Mouse (Mus musculus) spleen, adult 2 months (tissue): ENCODE results near the gene Csf2ra. TPM values are rescaled to one million over a fixed set of nuclear protein-coding genes. Genes with fewer than 3 reads are reported as not detected.

ENCODE experiments used
- DNase-seq, 2 experiments: peaks; one replicate each; pipeline versions ENCODE4 v3.0.0 to v3.0.0-alpha.2; 2012 to 2021; ENCODE audit warnings: low spot score in 2 of 2, low read depth in 1 of 2
- H3K27ac ChIP-seq: fragments of 200-500 bp; 2 replicates; pipeline ENCODE4 v1.5.1; 2012; ENCODE audit warnings: low read length, inconsistent platforms; ENCODE audit not compliant: insufficient read depth
- H3K27me3 ChIP-seq: fragments of 200-500 bp; 2 replicates; pipeline ENCODE4 v1.6.1; 2012; ENCODE audit warnings: mild to moderate bottlenecking, moderate library complexity, low read length, inconsistent platforms; ENCODE audit not compliant: control insufficient read depth, insufficient read depth
- H3K36me3 ChIP-seq: fragments of 200-500 bp; 2 replicates; pipeline ENCODE4 v1.6.1; 2012; ENCODE audit warnings: mild to moderate bottlenecking, low read length, inconsistent platforms; ENCODE audit not compliant: control insufficient read depth, insufficient read depth
- H3K4me1 ChIP-seq: fragments of 200-500 bp; 2 replicates; pipeline ENCODE4 v1.6.1; 2011; ENCODE audit warnings: inconsistent platforms; ENCODE audit not compliant: control insufficient read depth, insufficient read depth, insufficient read length
- H3K4me3 ChIP-seq: fragments of 200-500 bp; 2 replicates; pipeline ENCODE4 v1.5.1; 2011; ENCODE audit warnings: mild to moderate bottlenecking, inconsistent platforms; ENCODE audit not compliant: insufficient read depth, insufficient read length; ENCODE audit errors: extremely low read depth
- CTCF ChIP-seq: fragments of 200-500 bp; IDR thresholded peaks from 2 replicates; pipeline ENCODE4 v1.5.1; 2011; ENCODE audit warnings: mild to moderate bottlenecking, inconsistent platforms; ENCODE audit not compliant: insufficient read depth, insufficient read length, insufficient replicate concordance; ENCODE audit errors: extremely low read depth
- POLR2A ChIP-seq: fragments of 200-500 bp; IDR thresholded peaks from 2 replicates; pipeline ENCODE4 v1.6.1; 2011; ENCODE audit warnings: low read depth, low read length, inconsistent platforms
- WGBS: fragments of 180-500 bp; shearing (Covaris S2); methylation state at CpG from one replicate; pipeline ENCODE4 v1.1.7; 2018; 5-methylcytosine and 5-hydroxymethylcytosine counted together
- polyA plus RNA-seq: library from polyadenylated mRNA; depleted of rRNA; stranded (reverse); fragments of >200 nt; gene quantifications from 2 replicates; pipeline ENCODE4 v1.2.3, GENCODE M21; 2012

The Csf2ra gene
- polyA plus RNA-seq, 1 experiment, result 419 TPM

DNA sequence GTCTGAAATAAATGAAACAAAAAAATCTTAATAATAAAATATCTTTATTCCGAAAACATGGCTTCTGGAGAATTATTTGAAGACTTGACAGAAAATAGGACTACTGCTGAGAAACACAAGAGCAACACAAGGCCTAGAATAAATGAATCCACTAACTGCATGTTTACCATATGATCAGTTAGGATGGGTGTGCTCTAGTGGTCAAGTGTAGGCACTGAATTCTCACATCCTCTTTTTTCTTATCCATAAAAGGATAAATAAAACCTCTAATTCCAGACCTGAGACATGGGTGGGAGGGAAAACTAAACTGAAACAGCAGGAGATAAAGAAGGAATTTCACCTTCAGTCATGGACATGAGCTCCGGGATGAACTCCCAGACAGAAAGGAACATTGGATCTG lies 9.7 kb upstream of the Csf2ra start:
- H3K4me3 ChIP-seq, result no peak overlapping the region

DNA sequence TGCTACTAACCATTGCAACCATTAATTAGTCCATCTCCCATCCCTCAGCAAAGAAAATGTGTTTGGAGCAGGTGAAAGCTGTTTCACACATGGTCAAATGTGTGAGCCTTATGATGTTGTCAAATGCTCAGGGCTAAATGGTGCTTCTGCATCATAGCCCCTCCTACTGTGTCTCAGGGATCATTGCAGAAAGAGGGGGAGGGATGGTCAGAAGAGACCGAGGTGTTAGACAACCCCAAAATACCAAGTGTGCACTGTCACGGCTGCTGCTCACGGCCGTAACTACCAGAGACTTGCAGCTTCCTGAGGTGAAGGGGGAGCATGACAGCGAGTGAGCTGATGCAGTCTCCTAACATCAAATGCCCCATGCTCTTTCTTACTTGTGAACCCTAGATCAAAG lies 6.3 kb upstream of the Csf2ra start:
- H3K4me3 ChIP-seq, result no peak overlapping the region
- no peak overlapping the region for H3K27ac ChIP-seq
- DNase-seq, result no peak
- TF ChIP-seq CTCF, result no peak
- TF ChIP-seq POLR2A, result no peak
- H3K27me3 ChIP-seq, result no peaks in the 10 kb centered on the region
- 31% methylated on average over 5 of the region's 5 CpGs for WGBS
- H3K4me1 ChIP-seq, result peaks cover 6% of the 10 kb centered on the region
- no peaks in the 10 kb centered on the region for H3K36me3 ChIP-seq

More for the DNA sequence above, 9.7 kb upstream of the Csf2ra start:
- H3K4me1 ChIP-seq, result peaks cover 6% of the 10 kb centered on the region
- H3K27me3 ChIP-seq, result no peaks in the 10 kb centered on the region
- TF ChIP-seq CTCF, result no peak
- no peak for TF ChIP-seq POLR2A
- no peaks in the 10 kb centered on the region for H3K36me3 ChIP-seq
- DNase-seq, result no peak
- WGBS, result 77% methylated on average over 2 of the region's 2 CpGs
- H3K27ac ChIP-seq, result no peak overlapping the region

DNA sequence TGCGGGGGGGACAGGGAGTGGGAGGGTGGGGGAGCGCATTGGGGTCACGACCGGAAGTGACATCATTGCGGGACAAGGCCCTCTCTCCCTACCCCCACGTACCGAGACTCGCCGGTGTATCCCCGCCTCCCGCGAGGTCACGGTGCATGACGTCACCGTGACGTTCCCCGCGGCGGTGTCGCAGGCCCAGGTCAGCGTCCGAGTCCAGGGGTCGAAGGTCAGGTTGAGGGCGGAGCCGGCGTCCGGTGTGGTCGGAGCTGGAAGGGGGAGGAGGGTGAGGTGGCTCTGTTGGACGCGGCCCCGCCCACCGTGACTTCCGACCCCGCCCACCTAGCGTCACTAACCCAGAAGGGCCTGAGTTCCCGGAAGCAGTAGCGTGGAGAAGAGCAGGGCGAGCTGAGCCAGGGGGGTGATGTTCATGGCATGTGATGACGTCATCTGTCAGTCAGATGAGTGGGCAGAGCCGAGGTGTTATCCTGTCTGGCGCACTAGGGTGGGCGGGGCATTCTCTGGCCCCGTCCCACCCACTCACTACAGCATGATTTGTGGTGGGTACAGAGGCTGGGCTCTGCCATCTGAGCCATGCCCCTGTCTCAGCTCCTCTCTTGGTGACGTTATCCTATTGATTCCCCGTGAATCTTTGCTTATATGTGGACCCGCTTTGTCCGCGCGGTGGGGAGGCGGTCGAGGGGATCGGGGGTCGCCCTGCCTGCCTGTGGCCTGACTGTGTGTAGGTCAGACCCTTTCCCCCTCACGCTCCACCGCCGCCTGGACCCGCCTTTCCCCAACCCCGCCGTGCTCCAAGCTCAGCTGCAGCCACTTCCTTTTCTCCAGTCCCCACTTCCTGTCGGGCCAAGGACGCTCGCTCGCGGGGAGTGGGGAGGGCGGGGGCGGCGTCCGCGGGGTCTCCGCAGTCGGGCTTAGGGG lies 1.0 kb downstream of the Csf2ra start:
- H3K27ac ChIP-seq, result peak overlapping the region; percentile 78
- peak overlapping the region; percentile 66 for H3K4me3 ChIP-seq
- no peaks in the 10 kb centered on the region for H3K36me3 ChIP-seq
- TF ChIP-seq CTCF (no peak), POLR2A (no peak)
- no peaks in the 10 kb centered on the region for H3K27me3 ChIP-seq
- H3K4me1 ChIP-seq, result peaks cover 8% of the 10 kb centered on the region; the same call in 1 of the 2 replicates
- DNase-seq, result peak; percentile 89 to 97
- 1% methylated on average over 66 of the region's 71 CpGs for WGBS

DNA sequence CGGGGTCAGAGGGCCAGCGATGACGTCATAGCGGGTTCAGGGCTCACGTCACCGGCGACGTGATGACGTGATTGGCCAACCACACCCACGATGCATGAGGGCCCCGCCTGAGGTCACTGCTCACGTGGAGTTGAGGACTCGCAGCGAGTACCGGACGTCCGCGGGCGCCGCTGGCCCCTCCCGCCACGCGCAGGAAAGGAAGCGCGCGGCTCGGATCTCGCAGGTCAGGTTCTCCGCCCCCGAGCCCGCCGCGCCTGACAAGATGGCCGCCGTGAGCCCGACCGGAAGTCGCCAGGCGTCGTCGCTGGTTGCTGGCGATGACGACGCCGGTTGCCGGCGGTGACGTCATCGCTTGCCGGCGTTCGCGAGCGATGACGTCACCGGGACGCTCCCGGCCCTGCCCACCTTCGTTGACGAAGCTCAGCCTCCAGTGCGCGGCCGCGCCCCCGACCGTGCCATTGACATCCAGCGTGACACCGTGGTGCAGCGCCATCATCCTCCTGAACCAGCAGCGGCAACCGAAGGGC lies 1.8 kb downstream of the Csf2ra start:
- DNase-seq, result peak; percentile 67 to 76
- Histone ChIP-seq H3K27me3 (no peaks in the 10 kb centered on the region), H3K4me3 (peak overlapping the region; percentile 66), H3K27ac (peak overlapping the region; percentile 78), H3K4me1 (peaks cover 8% of the 10 kb centered on the region; the same call in 1 of the 2 replicates), H3K36me3 (no peaks in the 10 kb centered on the region)
- no peak for TF ChIP-seq CTCF
- TF ChIP-seq POLR2A, result no peak
- WGBS, result 1% methylated on average over 71 of the region's 71 CpGs

DNA sequence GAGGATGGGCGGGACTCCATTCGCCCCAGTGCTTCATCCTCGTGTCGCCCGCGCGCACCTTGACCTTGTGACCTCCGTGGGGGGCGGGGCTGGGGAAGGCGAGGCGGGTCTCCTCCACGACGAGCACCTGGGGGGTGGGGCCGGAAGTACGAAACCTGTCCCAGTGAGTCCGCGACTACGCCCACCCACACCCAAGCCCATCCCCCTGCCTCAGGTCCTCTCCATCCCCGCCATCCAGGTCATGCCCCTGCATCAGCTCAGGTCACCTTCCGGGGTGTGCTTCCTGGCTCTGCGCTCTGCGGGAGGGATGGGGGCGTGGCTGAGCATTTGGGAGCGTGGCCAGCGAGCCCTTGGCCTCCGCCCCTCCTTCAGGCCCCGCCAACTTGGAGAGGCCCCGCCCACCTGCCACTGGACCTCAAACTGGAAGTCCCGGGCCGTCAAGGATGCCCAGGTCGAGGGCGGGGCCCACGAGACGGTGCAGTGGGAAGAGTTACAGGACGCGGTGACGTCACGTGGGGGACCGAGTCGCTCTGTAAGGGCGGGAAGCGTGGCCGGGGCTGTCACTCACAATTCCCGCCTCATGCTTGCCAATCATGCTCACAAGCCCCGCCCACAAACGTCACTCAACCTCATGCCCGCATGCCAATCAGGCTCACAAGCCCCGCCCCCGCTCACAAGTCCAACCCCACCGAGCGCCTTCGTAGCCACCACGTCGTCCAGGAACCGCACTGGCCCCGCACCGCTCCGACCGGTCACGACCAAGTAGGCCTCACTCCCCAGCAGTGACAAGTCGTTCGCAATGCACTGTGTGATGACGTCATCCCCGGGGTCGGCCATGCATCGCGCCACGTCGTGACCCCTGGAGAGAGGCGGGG lies 2.5 kb downstream of the Csf2ra start:
- TF ChIP-seq CTCF, result no peak
- no peak for TF ChIP-seq POLR2A
- no peaks in the 10 kb centered on the region for H3K27me3 ChIP-seq
- peak; percentile 59 for DNase-seq
- H3K27ac ChIP-seq, result peak overlapping the region; percentile 78; the same call in 1 of the 2 replicates
- peaks cover 8% of the 10 kb centered on the region; the same call in 1 of the 2 replicates for H3K4me1 ChIP-seq
- WGBS, result 30% methylated on average over 70 of the region's 70 CpGs
- no peaks in the 10 kb centered on the region for H3K36me3 ChIP-seq
- peak overlapping the region; percentile 66; the same call in 1 of the 2 replicates for H3K4me3 ChIP-seq

DNA sequence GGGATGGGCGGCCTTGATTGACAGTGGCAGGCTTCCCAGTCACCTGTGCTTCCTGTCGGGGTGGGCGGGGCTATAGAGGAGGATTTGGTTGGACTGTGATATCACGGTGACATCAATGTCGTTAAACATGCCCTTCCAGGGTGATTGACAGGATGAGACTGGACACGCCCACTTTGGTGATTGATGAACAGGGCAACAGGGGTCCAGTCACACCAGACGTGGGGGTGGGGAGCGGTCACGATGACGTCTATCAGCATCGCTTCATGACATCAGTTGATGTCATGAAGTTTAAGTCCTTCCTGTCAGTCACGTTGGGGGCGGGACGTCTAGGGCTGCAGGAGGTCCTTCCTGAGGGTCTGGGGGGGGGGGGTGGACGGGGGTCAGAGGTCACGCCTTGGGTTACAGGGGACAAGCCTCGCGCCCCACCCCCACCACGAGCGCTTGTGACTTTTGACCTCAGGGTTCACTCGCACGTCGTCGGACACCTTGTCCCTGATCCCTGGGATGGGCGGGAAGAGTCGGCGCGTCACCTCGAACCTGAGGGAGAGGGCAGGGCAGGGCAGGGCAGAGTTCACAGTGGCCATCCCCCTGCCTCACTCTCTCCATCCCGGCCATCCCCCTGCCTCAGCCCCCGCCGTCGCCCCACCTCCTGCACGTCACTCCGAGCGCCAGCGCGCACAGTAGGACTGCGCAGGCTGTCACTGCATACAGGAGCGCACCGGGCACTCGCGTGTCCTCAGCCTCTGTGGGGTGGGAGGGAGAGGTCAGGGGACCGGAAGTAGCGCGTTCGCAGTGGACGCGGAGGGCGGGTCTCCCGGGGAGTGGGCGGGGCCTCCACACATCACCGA lies 3.3 kb downstream of the Csf2ra start:
- 71% methylated on average over 53 of the region's 53 CpGs for WGBS
- DNase-seq, result peak in 1 of 2 experiments; percentile 40

More for the DNA sequence above, 3.3 kb downstream of the Csf2ra start:
- Histone ChIP-seq H3K36me3 (no peaks in the 10 kb centered on the region), H3K27me3 (no peaks in the 10 kb centered on the region), H3K27ac (no peak overlapping the region), H3K4me1 (peaks cover 8% of the 10 kb centered on the region; the same call in 1 of the 2 replicates), H3K4me3 (no peak overlapping the region)
- TF ChIP-seq POLR2A (no peak), CTCF (no peak)
